Mouse (Mus musculus) lung, adult 2 months (tissue): Measurements from ENCODE around the gene Heyl. TPM values are rescaled to one million over a fixed set of nuclear protein-coding genes. Genes with fewer than 3 reads are reported as not detected.

Experiments
- DNase-seq: peaks from one replicate; pipeline ENCODE4 v3.0.0; 2022
- H3K4me1 ChIP-seq: fragments of 200-500 bp; 2 replicates; pipeline ENCODE4 v1.6.1; 2011; ENCODE audit warnings: low read length; ENCODE audit not compliant: control insufficient read depth, insufficient read depth
- H3K4me3 ChIP-seq: fragments of 200-500 bp; replicated peaks from 2 replicates; pipeline ENCODE3; 2011; ENCODE audit warnings: low read depth, mild to moderate bottlenecking, control low read depth, low read length; ENCODE audit errors: extremely low read depth
- CTCF ChIP-seq: fragments of 200-500 bp; IDR thresholded peaks from 2 replicates; pipeline ENCODE4 v1.5.1; 2011; ENCODE audit warnings: mild to moderate bottlenecking, low read length, control low read depth; ENCODE audit not compliant: insufficient read depth
- POLR2A ChIP-seq: fragments of 200-500 bp; IDR thresholded peaks from 2 replicates; pipeline ENCODE4 v1.6.1; 2011; ENCODE audit warnings: low read depth, mild to moderate bottlenecking, control low read depth, low read length, borderline replicate concordance; ENCODE audit errors: extremely low read depth
- WGBS: fragments of 180-500 bp; shearing (Covaris S2); methylation state at CpG from one replicate; pipeline ENCODE4 v1.1.7; 2018; 5-methylcytosine and 5-hydroxymethylcytosine counted together
- polyA plus RNA-seq: library from polyadenylated mRNA; depleted of rRNA; stranded (reverse); fragments of >200 nt; gene quantifications from 2 replicates; pipeline ENCODE4 v1.2.3, GENCODE M21; 2012

The Heyl gene
- polyA plus RNA-seq, 1 experiment = 18.0 TPM

GRCm38 (mm10) chr4:123228270-123228669 lies 5.1 kb upstream of the Heyl start:
- peak; percentile 37 for DNase-seq
- no peak for TF ChIP-seq CTCF
- no peak for TF ChIP-seq POLR2A
- WGBS = 15% methylated on average over 2 of the region's 2 CpGs
- Histone ChIP-seq H3K4me3 (no peak overlapping the region), H3K4me1 (0 out of 2 replicates have a peak, but pooled peaks cover 2% of the 10 kb centered on the region)

GRCm38 (mm10) chr4:123229166-123229565 lies 4.2 kb upstream of the Heyl start:
- WGBS = 51% methylated on average over 11 of the region's 11 CpGs
- Histone ChIP-seq H3K4me3 (no peak overlapping the region), H3K4me1 (0 out of 2 replicates have a peak, but pooled peaks cover 2% of the 10 kb centered on the region)
- no peak for TF ChIP-seq CTCF
- no peak for TF ChIP-seq POLR2A
- DNase-seq = no peak

- no peak for TF ChIP-seq CTCF
- no peak for TF ChIP-seq POLR2A
- Histone ChIP-seq H3K4me1 (no peaks in the 10 kb centered on the region), H3K4me3 (no peak overlapping the region)
- no peak for DNase-seq
- 44% methylated on average over 3 of the region's 3 CpGs for WGBS
These were observed 515 bp upstream of the Heyl start for GRCm38 (mm10) chr4:123232841-123233240.

DNA sequence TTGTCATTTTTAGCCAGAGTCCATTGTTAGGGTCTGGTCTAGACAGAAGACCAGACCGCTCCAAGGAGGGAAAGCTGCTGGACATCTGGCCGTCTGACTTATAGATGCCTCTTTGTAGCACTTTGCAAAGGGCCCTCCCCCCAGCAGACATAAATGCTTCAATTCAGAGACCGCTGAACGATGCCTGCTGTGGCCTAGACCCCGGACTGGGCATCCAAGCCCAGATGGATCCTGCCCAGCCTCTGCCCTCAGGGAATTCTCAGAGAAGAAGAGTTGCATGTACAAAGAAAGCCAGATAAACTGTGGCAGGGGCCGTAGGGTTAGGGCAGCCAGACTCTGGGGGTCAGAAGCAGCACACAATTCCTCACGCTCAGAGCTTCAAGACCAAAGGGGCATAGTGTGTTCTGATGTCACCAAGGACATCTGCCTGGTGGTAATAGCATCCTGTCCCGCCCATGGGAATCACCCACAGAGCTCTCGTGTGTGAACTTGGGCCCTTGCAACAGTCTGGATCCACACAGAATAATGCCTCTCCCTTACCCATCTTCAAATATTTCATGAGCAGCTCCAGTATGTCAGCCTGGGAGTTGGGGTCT lies 2.6 kb downstream of the Heyl start:
- no peak for DNase-seq
- TF ChIP-seq CTCF (no peak), POLR2A (no peak)
- H3K4me1 ChIP-seq = no peaks in the 10 kb centered on the region; the same call in 1 of the 2 replicates
- WGBS = 68% methylated on average over 9 of the region's 9 CpGs
- H3K4me3 ChIP-seq = no peak overlapping the region

DNA sequence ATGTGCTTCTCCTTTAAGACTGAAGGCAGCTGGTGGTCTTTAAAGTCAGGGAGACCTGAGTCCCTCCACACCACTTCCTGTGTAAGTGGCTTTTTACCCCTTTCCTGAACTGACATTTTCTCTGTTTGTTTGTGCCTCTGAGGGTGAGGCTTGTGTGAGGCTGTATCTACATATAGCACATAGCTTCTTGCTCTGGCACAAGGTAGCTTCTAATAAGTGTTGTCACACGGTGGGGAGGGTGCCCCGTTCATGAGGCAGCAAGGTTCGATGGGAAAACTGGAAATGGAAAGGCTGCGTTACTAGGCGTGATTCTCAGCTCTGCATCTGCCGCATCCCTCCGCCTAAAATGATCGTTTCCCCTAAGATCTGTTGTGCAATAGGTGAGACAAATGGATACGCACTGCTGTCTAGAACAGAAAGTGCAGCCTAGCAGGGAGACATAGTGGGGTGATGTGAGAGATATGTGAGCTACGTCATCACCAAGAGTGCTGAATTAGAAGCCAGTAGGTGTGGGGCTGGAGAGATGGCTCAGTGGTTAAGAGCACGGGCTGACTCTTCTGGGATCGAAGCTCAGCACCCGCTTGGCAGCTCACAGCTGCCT lies 3.2 kb downstream of the Heyl start:
- Histone ChIP-seq H3K4me3 (peak overlapping the region; percentile 21), H3K4me1 (no peaks in the 10 kb centered on the region; the same call in 1 of the 2 replicates)
- TF ChIP-seq POLR2A (peak; percentile 27; the same call in 1 of the 2 replicates), CTCF (no peak)
- WGBS = 63% methylated on average over 13 of the region's 13 CpGs
- DNase-seq = no peak

- TF ChIP-seq CTCF (no peak), POLR2A (peak; percentile 18; the same call in 1 of the 2 replicates)
- Histone ChIP-seq H3K4me3 (no peak overlapping the region), H3K4me1 (no peaks in the 10 kb centered on the region; the same call in 1 of the 2 replicates)
- DNase-seq = no peak
- 45% methylated on average over 6 of the region's 6 CpGs for WGBS
These were observed 4.3 kb downstream of the Heyl start for GRCm38 (mm10) chr4:123237386-123238266.

DNA sequence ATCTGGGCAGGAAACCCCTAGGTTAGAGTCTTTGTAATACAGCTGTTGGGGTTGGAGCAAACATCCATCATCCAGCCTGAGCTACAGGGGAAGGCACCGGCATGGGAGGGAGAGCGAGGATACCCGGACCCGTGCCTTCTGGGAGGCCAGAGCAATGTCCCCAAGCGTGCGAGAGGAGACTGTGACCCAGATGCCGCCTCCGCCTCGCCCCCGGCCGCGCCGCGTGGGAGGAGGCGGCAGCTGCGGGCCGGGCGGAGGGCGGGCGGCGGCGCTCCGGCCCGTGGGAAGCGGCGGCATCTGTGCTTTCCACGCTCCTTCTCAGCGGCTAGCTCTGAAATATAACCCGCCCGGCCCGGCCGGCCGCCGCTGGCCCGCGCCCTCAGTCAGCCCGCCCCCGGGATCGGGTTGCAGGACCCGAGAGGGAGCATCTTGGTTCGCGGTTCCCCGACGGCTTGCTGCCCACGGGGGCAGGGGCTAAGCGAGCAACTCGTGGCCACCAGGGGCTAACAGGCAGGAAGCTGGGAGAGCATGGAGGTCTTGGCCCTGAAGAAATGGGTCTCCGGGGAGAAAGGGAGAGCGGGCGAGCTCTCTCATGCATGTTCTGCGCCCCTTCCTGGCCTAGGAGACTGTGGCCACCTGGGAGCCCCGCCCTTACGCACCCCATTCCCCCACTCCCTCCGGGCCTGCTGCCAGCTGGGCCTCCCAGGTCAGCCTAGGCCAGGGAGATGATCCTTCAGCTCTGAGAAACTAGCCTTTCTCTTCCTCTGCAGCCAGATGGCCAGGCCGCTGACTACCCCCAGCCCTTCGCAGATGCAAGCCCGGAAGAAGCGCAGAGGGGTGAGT lies 6.2 kb downstream of the Heyl start:
- TF ChIP-seq CTCF (no peak), POLR2A (no peak)
- Histone ChIP-seq H3K4me1 (no peaks in the 10 kb centered on the region; the same call in 1 of the 2 replicates), H3K4me3 (no peak overlapping the region)
- no peak for DNase-seq
- WGBS = 7% methylated on average over 58 of the region's 58 CpGs

DNA sequence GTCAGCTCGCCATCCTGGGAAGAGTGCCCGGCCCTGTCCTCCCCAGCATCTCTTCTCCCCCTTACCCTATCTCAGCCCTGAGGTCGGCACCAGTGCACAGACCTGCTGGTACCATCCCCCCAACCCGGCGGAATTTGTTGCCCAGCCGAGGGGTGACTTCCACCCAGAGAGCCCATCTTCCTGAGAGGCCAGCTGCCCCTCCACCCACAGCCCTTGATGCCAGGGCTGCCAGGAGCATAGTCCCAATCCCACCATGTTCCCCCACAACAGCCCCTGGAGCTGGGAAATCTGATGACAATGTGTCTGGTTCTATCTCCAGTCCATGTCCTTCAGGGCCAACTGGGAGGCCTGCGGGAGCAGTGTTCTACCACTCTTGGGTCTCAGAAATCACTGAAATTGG lies 12.9 kb downstream of the Heyl start:
- WGBS = 74% methylated on average over 7 of the region's 7 CpGs
- TF ChIP-seq POLR2A (no peak), CTCF (no peak)
- DNase-seq = no peak
- H3K4me1 ChIP-seq = no peaks in the 10 kb centered on the region; the same call in 1 of the 2 replicates
- no peak overlapping the region for H3K4me3 ChIP-seq

DNA sequence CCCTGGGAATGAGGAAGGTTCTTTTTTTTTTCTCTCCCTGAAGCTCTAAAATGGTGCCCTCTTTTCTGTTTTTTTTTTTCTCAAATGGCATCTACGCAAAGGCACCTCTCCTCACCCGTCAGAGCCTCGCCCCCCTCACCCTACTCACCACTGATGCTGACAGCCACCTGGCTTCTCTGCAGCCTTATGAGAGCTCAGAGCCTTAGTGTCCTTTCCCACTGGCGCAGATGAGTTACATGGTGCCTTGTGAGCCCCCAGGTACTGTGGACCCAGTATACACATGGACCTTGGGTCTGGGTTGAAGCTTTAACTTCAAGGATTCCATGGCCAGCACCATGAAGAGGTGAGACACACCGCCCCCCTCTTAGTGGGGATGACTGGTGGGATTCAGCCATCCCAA lies 13.3 kb downstream of the Heyl start:
- H3K4me1 ChIP-seq = peaks cover under 1% of the 10 kb centered on the region; the same call in 1 of the 2 replicates
- TF ChIP-seq POLR2A (no peak), CTCF (no peak)
- no peak overlapping the region for H3K4me3 ChIP-seq
- no peak for DNase-seq
- 86% methylated on average over 5 of the region's 5 CpGs for WGBS
